Mouse (Mus musculus): ENCODE data around the gene Sez6l2.

DNA sequence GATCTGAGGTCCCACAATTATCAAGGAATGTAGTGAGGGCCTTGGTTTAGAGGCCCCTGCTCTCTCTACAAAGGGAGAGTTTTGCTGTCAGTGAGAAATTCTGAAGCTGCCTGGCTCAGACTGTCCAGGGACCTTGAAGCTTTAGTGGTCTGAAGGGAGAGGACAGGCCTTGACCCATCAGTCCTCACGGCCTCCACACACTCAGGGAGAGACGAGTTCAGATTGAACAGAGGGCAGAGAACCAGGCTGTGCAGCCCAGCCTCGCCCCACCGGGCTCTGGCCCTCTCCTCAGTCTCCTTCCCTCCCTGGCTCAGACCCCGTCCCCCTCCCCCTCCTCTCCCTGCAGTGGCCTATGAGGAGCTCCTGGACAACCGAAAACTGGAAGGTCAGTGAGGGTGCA lies 17.0 kb downstream of the Sez6l2 start:
- TF ChIP-seq FLI1 (IDR thresholded peaks at IDR 0.05; ENCODE audit: low read length) (no peak), GATA1 (IDR thresholded peaks at IDR 0.05; ENCODE audit: borderline replicate concordance, low read length) (no peak)

Data from megakaryocyte, embryonic 14.5 days (primary cell).